In the genomic region with DNA sequence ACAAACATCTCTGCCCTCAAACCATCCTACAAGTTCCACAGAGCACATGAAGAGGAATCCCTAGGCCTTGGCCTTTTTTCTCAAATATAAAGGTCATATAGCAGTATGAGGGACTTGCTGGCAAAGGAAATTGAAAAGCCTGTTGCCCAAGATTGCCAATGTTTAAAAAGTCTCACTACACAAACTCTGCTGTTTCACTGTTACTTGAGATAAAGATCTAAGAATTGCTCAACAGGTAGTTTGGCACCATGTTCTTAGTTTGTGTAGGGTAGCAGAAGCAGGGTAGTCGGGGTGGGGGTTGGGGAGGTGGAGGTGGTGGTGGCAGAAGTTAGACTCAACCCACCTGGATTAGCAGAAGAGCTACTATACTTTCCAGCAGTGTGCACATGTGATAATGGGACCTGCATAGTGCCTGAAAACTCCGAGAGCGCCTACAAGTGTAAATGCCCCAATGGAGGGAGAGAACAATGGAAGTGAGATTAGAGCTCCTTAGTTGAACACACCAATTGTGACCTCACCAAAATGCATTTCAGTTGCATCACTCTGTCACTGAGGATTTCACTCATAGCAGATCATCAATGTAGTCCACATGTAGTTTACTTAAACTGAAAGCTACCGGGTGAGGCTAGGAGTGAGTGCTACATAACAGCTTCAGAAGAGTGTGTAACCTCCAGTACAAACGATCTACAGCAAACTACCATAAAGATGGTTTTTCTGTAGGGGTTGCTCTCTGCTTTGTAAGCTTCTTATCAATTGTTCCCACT, we compare ENCODE assay signal across 18 mouse cellular contexts.
DNase-seq lines count a peak whose midpoint lies in the region; ATAC-seq and TF ChIP-seq lines count a peak whose summit lies in the region.
"Had no signal": no experiment of that assay in that cellular context is flagged by ENCODE, and none has a peak within 500 bp of the region (broad histone marks: within the 10 kb centered on the region; RNA-seq: fewer than 3 reads in every experiment).

No protein-coding gene starts in this region.

- H3K27ac ChIP-seq in liver, adult 2 months (replicated peaks; ENCODE audit: insufficient read depth, low read depth, low read length): peak overlapping the region; percentile 68
- H3K27ac ChIP-seq in liver, embryonic 11.5 days (ENCODE audit: low read depth, low read length): no peak overlapping the region
- H3K27ac ChIP-seq in MEL (ENCODE audit: control insufficient read depth, low read depth, low read length): no peak overlapping the region
- 0 out of 2 replicates have a peak overlapping the region, but pooled peaks have one; percentile 24 for H3K27ac ChIP-seq in liver, postnatal 0 days (ENCODE audit: low read depth)
- H3K27ac ChIP-seq: embryonic facial prominence, embryonic 10.5 days; heart, adult 2 months had no signal

- DNase-seq in liver, adult 2 months (ENCODE audit: extremely low read depth, low read depth, low spot score): peak; percentile 91
- DNase-seq in liver, embryonic 11.5 days (ENCODE audit: low spot score): no peak
- DNase-seq in MEL (ENCODE audit: low read depth, low spot score): no peak
- peak; percentile 93 for DNase-seq in gonadal fat pad, adult 2 months (ENCODE audit: low read depth)
- no peak for DNase-seq in liver, postnatal 0 days
- DNase-seq in MN1 (ENCODE audit: low spot score): no peak
- DNase-seq in heart, adult 8-10 months (ENCODE audit: low spot score): no peak
- DNase-seq: adrenal gland, postnatal 10 days; cerebellum, adult 9-10 months; gastrocnemius, postnatal 10 days; heart, adult 2 months; layer of hippocampus, adult 9-11 months; lung, embryonic 14.5 days; retina, postnatal 1 day had no signal

- TF ChIP-seq CTCF in liver, adult 2 months (IDR thresholded peaks at IDR 0.05; ENCODE audit: low read depth, low read length): no peak
- TF ChIP-seq CTCF in MEL (IDR thresholded peaks at IDR 0.05 in 2 of 3, conservative IDR thresholded peaks at IDR 0.05 in 1 of 3; ENCODE audit: control insufficient read depth in 1 of 3, insufficient read depth in 1 of 3, low read depth in 2 of 3, low read length in 3 of 3, poor library complexity in 1 of 3, severe bottlenecking in 1 of 3): no peak
- TF ChIP-seq CTCF in liver, postnatal 0 days (IDR thresholded peaks at IDR 0.05; ENCODE audit: low read depth): no peak

- no peaks in the 10 kb centered on the region for H3K9me3 ChIP-seq in liver, embryonic 11.5 days (ENCODE audit: control insufficient read depth, low read length)
- no peaks in the 10 kb centered on the region for H3K9me3 ChIP-seq in MEL (replicated peaks; ENCODE audit: insufficient read depth, low read length)
- H3K9me3 ChIP-seq in liver, postnatal 0 days (ENCODE audit: low read length): no peaks in the 10 kb centered on the region
- H3K9me3 ChIP-seq: embryonic facial prominence, embryonic 10.5 days had no signal

- H3K27me3 ChIP-seq in liver, adult 2 months (ENCODE audit: control insufficient read depth, insufficient read depth, low read length): no peaks in the 10 kb centered on the region
- H3K27me3 ChIP-seq in liver, embryonic 11.5 days (replicated peaks; ENCODE audit: control insufficient read depth, insufficient read depth, low read length): no peaks in the 10 kb centered on the region
- H3K27me3 ChIP-seq in MEL (ENCODE audit: control insufficient read depth in 1 of 2, insufficient read depth in 2 of 2, low read length in 2 of 2): no peaks in the 10 kb centered on the region
- H3K27me3 ChIP-seq in liver, postnatal 0 days (ENCODE audit: insufficient read depth, low read length): no peaks in the 10 kb centered on the region
- H3K27me3 ChIP-seq: Patski had no signal

- no peak overlapping the region for H3K4me2 ChIP-seq in liver, embryonic 11.5 days
- H3K4me2 ChIP-seq in liver, postnatal 0 days (ENCODE audit: low read depth, low read length): no peak overlapping the region
- H3K4me2 ChIP-seq: lung, embryonic 14.5 days had no signal

- H3K36me3 ChIP-seq in liver, adult 2 months (ENCODE audit: control insufficient read depth, insufficient read depth, low read length): no peaks in the 10 kb centered on the region
- H3K36me3 ChIP-seq in liver, embryonic 11.5 days (ENCODE audit: control insufficient read depth, insufficient read depth, low read length): no peaks in the 10 kb centered on the region; the same call in 1 of the 2 replicates
- H3K36me3 ChIP-seq in MEL (ENCODE audit: control insufficient read depth in 1 of 2, insufficient read depth in 2 of 2, low read length in 2 of 2): peaks cover 7 to 11% of the 10 kb centered on the region in 2 experiments; a peak in 3 of 4 replicates
- no peaks in the 10 kb centered on the region for H3K36me3 ChIP-seq in liver, postnatal 0 days (replicated peaks; ENCODE audit: insufficient read depth, low read length)
- H3K36me3 ChIP-seq: embryonic facial prominence, embryonic 10.5 days had no signal

- no peak for TF ChIP-seq EP300 in MEL (IDR thresholded peaks at IDR 0.05; ENCODE audit: low read depth in 1 of 2, low read length in 2 of 2)
- TF ChIP-seq EP300 in liver, postnatal 0 days (IDR thresholded peaks at IDR 0.05; ENCODE audit: low read depth): peak; percentile 38; the same call in 1 of the 2 replicates

- TF ChIP-seq POLR2A in liver, adult 2 months (IDR thresholded peaks at IDR 0.05; ENCODE audit: extremely low read depth, insufficient read depth, low read length): no peak
- no peak for TF ChIP-seq POLR2A in MEL (IDR thresholded peaks at IDR 0.05; ENCODE audit: control insufficient read depth in 1 of 2, insufficient read depth in 1 of 2, low read depth in 1 of 2, low read length in 2 of 2, poor library complexity in 1 of 2)

- no peak for TF ChIP-seq RAD21 in MEL (IDR thresholded peaks at IDR 0.05; ENCODE audit: low read depth, low read length)

- ATAC-seq in liver, embryonic 11.5 days (replicated peaks; ENCODE audit: low FRiP score): no peak
- peak; percentile 53 for ATAC-seq in liver, postnatal 0 days
- ATAC-seq: forebrain, embryonic 14.5 days; hindbrain, embryonic 16.5 days; Patski had no signal

- no peak overlapping the region for H3K4me3 ChIP-seq in liver, adult 2 months (ENCODE audit: insufficient read depth, low read depth, low read length)
- no peak overlapping the region for H3K4me3 ChIP-seq in liver, embryonic 11.5 days (ENCODE audit: low read depth, low read length)
- no peak overlapping the region for H3K4me3 ChIP-seq in MEL (ENCODE audit: control insufficient read depth in 1 of 2, insufficient read depth in 1 of 2, low read depth in 2 of 2, low read length in 2 of 2)
- H3K4me3 ChIP-seq in liver, postnatal 0 days (ENCODE audit: low read depth, low read length): no peak overlapping the region
- H3K4me3 ChIP-seq: embryonic facial prominence, embryonic 10.5 days; heart, adult 2 months had no signal

- H3K9ac ChIP-seq in liver, adult 2 months (ENCODE audit: low read depth, low read length): no peak overlapping the region
- H3K9ac ChIP-seq in liver, embryonic 11.5 days (ENCODE audit: low read depth, low read length): no peak overlapping the region
- no peak overlapping the region for H3K9ac ChIP-seq in MEL (ENCODE audit: control insufficient read depth, low read depth, low read length, poor library complexity, severe bottlenecking)
- no peak overlapping the region for H3K9ac ChIP-seq in liver, postnatal 0 days (replicated peaks)
- H3K9ac ChIP-seq: lung, embryonic 14.5 days had no signal

- peaks cover 16% of the 10 kb centered on the region for H3K79me2 ChIP-seq in liver, adult 2 months (ENCODE audit: control insufficient read depth, insufficient read depth, low read length)
- H3K79me2 ChIP-seq in MEL (ENCODE audit: control insufficient read depth, insufficient read depth, low read length, poor library complexity): no peaks in the 10 kb centered on the region

- peaks cover 28% of the 10 kb centered on the region for H3K4me1 ChIP-seq in liver, adult 2 months (ENCODE audit: control insufficient read depth, insufficient read depth, low read length)
- H3K4me1 ChIP-seq in liver, embryonic 11.5 days (replicated peaks; ENCODE audit: control insufficient read depth, insufficient read depth, low read length): peaks cover 10% of the 10 kb centered on the region
- H3K4me1 ChIP-seq in MEL (ENCODE audit: control insufficient read depth in 1 of 2, insufficient read depth in 2 of 2, low read length in 2 of 2): peaks cover 0 to 4% of the 10 kb centered on the region in 2 experiments; a peak in 2 of 4 replicates
- 0 out of 2 replicates have a peak, but pooled peaks cover 7% of the 10 kb centered on the region for H3K4me1 ChIP-seq in liver, postnatal 0 days (ENCODE audit: insufficient read depth)

- WGBS in liver, adult 2 months: 29% methylated on average over 5 of the region's 5 CpGs
- WGBS in liver, embryonic 11.5 days: 78% methylated on average over 5 of the region's 5 CpGs
- WGBS in liver, postnatal 0 days (ENCODE audit: insufficient replicate concordance): 65% methylated on average over 5 of the region's 5 CpGs

TF ChIP-seq in MEL, 35 proteins besides CTCF, POLR2A, EP300 and RAD21:
- TF ChIP-seq KAT2A (conservative IDR thresholded peaks at IDR 0.05; ENCODE audit: low read depth, low read length) (no peak), GATA1 (IDR thresholded peaks at IDR 0.05; ENCODE audit: low read depth, low read length) (0 out of 2 replicates have a peak, but pooled peaks have one; percentile 7), E2F4 (IDR thresholded peaks at IDR 0.05; ENCODE audit: borderline replicate concordance, low read depth, low read length) (no peak)

Comparison
In these comparisons a context has a peak if more than half of its experiments do, and no peak if none do; other contexts are left out.
1. DNase-seq: peak in liver, adult 2 months (single experiment) and gonadal fat pad, adult 2 months (single experiment); none in liver, embryonic 11.5 days (single experiment), MEL (single experiment), liver, postnatal 0 days (single experiment), MN1 (single experiment) and heart, adult 8-10 months (single experiment).
2. H3K27ac ChIP-seq: peak in liver, adult 2 months (single experiment) and liver, postnatal 0 days (single experiment); none in liver, embryonic 11.5 days (single experiment) and MEL (single experiment).